Mouse (Mus musculus): ENCODE data around the gene Slc35f2. TPM values are rescaled to one million over a fixed set of nuclear protein-coding genes. Genes with fewer than 3 reads are reported as not detected.

The Slc35f2 gene
- polyA plus RNA-seq, 1 experiment from 2014 or later, result 14.3 TPM

DNA sequence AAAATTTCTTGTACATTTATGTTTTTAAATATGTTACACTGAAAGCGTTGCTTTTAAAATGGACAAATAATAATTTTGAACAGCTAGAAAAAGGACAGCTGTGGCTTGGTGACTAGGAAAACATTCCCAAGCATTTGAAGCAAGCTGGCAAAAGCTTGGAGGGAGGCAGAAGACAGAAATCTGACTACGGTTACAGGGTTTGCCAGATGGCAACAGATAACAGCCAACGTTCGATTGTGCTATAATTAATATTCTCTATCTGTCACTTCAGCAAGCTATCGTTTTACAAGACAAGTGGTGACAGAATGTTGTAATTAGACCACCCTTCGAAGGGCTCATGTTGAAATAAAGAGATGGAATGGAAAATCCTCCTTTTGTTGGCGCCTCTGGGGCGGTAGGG is 77.2 kb downstream of the Slc35f2 start:
- no peak overlapping the region for H3K9ac ChIP-seq (ENCODE audit: low read depth, low read length)
- H3K36me3 ChIP-seq (ENCODE audit: control insufficient read depth, insufficient read depth, low read length), result no peaks in the 10 kb centered on the region
- no peaks in the 10 kb centered on the region for H3K9me3 ChIP-seq (replicated peaks; ENCODE audit: control insufficient read depth, low read length, poor library complexity, severe bottlenecking)
- H3K27ac ChIP-seq (ENCODE audit: low read length), result no peak overlapping the region
- no peak overlapping the region for H3K4me2 ChIP-seq (ENCODE audit: low read length)
- ATAC-seq, result no peak
- H3K27me3 ChIP-seq (ENCODE audit: control insufficient read depth, insufficient read depth, low read depth, low read length), result no peaks in the 10 kb centered on the region
- H3K4me3 ChIP-seq (ENCODE audit: low read depth, low read length), result no peak overlapping the region
- WGBS, result 68% methylated on average over 8 of the region's 8 CpGs
- no peaks in the 10 kb centered on the region for H3K4me1 ChIP-seq (ENCODE audit: control insufficient read depth, insufficient read depth, low read length)

- H3K9me3 ChIP-seq (replicated peaks; ENCODE audit: control insufficient read depth, low read length, poor library complexity, severe bottlenecking), result no peaks in the 10 kb centered on the region
- no peak for ATAC-seq
- no peak within 1 kb of the TSS for H3K4me2 ChIP-seq (ENCODE audit: low read length)
- no peaks in the 10 kb centered on the region for H3K27me3 ChIP-seq (ENCODE audit: control insufficient read depth, insufficient read depth, low read depth, low read length)
- H3K36me3 ChIP-seq (ENCODE audit: control insufficient read depth, insufficient read depth, low read length), result no peaks in the 10 kb centered on the region
- H3K4me3 ChIP-seq (ENCODE audit: low read depth, low read length), result no peak within 1 kb of the TSS
- H3K9ac ChIP-seq (ENCODE audit: low read depth, low read length), result no peak within 1 kb of the TSS
- WGBS, result 92% methylated on average over 4 of the region's 4 CpGs
- no peaks in the 10 kb centered on the region for H3K4me1 ChIP-seq (ENCODE audit: control insufficient read depth, insufficient read depth, low read length)
- H3K27ac ChIP-seq (ENCODE audit: low read length), result no peak within 1 kb of the TSS
These were observed 78.5 kb downstream of the Slc35f2 start, which contains the start of gene Sln for GRCm38 (mm10) chr9:53849864-53850263. Sln (plus strand) TSS chr9:53850164.

DNA sequence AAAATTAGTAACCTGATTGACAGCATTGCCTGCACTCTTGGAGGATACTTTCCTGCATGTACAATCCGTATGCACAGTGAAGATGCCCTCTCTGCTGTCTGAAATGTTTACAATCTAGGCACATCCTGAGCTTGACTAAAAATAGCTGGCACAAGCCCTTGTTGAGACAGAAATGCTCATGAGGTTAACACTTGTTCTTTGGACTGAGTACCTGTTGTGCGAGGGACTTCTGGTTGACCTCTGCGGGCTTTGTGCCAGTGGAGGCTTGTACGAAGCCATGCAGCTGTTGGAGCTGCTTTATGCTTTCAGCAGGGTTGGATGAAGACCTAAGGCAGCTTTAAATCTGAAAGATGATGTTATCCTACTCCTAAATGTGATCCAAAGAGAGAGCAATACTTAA is 80.8 kb downstream of the Slc35f2 start:
- Histone ChIP-seq H3K4me2 (ENCODE audit: low read length) (no peak overlapping the region), H3K27ac (ENCODE audit: low read length) (no peak overlapping the region), H3K4me3 (ENCODE audit: low read depth, low read length) (no peak overlapping the region), H3K36me3 (ENCODE audit: control insufficient read depth, insufficient read depth, low read length) (no peaks in the 10 kb centered on the region), H3K27me3 (ENCODE audit: control insufficient read depth, insufficient read depth, low read depth, low read length) (no peaks in the 10 kb centered on the region), H3K9me3 (replicated peaks; ENCODE audit: control insufficient read depth, low read length, poor library complexity, severe bottlenecking) (no peaks in the 10 kb centered on the region), H3K9ac (ENCODE audit: low read depth, low read length) (no peak overlapping the region), H3K4me1 (ENCODE audit: control insufficient read depth, insufficient read depth, low read length) (no peaks in the 10 kb centered on the region)
- no peak for ATAC-seq
- 85% methylated on average over 4 of the region's 4 CpGs for WGBS

DNA sequence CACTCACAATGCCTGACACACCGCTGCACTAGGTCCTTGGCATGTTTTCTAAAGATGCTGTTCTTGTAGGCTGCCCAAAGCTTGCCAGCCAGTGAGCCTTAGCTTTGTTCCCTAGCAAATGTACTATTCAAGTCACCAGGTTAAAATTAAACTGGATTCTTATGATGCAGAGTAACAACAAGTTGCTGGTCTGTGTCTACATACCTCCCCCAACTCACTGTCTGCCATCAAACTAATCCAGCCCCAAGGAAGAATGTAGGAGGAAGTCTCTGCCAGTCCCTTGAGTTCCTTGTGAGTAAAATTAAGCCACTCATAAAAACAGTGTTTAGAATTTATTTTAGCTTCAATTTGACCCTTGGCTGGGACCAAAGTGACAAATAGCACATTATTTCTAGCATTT is 82.3 kb downstream of the Slc35f2 start:
- Histone ChIP-seq H3K36me3 (ENCODE audit: control insufficient read depth, insufficient read depth, low read length) (no peaks in the 10 kb centered on the region), H3K4me1 (ENCODE audit: control insufficient read depth, insufficient read depth, low read length) (no peaks in the 10 kb centered on the region), H3K9me3 (replicated peaks; ENCODE audit: control insufficient read depth, low read length, poor library complexity, severe bottlenecking) (no peaks in the 10 kb centered on the region), H3K4me3 (ENCODE audit: low read depth, low read length) (no peak overlapping the region), H3K27me3 (ENCODE audit: control insufficient read depth, insufficient read depth, low read depth, low read length) (no peaks in the 10 kb centered on the region), H3K4me2 (ENCODE audit: low read length) (no peak overlapping the region), H3K27ac (ENCODE audit: low read length) (no peak overlapping the region), H3K9ac (ENCODE audit: low read depth, low read length) (no peak overlapping the region)
- WGBS, result 71% methylated on average over 1 of the region's 1 CpGs
- ATAC-seq, result no peak

DNA sequence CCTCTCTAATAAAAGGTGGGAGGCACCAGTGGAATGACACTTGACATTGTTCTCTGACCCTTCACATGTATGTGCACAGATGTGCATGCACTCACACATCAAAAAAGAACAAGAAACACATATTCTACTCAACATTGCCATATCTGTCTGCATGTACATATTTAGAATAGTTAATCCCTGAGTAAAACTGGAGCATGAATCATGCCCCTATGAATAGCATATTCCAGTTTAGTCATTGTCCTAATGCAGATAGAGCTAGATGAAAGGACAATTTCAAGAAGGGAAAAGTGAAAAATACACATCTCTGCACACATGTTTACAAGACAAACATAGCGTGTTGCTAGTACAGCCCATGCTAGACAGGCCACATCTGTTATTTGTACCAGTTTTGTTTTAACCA is 83.2 kb downstream of the Slc35f2 start:
- no peaks in the 10 kb centered on the region for H3K9me3 ChIP-seq (replicated peaks; ENCODE audit: control insufficient read depth, low read length, poor library complexity, severe bottlenecking)
- no peak overlapping the region for H3K4me3 ChIP-seq (ENCODE audit: low read depth, low read length)
- ATAC-seq, result no peak
- H3K27ac ChIP-seq (ENCODE audit: low read length), result no peak overlapping the region
- WGBS, result 97% methylated on average over 1 of the region's 1 CpGs
- no peak overlapping the region for H3K4me2 ChIP-seq (ENCODE audit: low read length)
- H3K9ac ChIP-seq (ENCODE audit: low read depth, low read length), result no peak overlapping the region
- no peaks in the 10 kb centered on the region for H3K36me3 ChIP-seq (ENCODE audit: control insufficient read depth, insufficient read depth, low read length)
- H3K4me1 ChIP-seq (ENCODE audit: control insufficient read depth, insufficient read depth, low read length), result no peaks in the 10 kb centered on the region
- H3K27me3 ChIP-seq (ENCODE audit: control insufficient read depth, insufficient read depth, low read depth, low read length), result no peaks in the 10 kb centered on the region

DNA sequence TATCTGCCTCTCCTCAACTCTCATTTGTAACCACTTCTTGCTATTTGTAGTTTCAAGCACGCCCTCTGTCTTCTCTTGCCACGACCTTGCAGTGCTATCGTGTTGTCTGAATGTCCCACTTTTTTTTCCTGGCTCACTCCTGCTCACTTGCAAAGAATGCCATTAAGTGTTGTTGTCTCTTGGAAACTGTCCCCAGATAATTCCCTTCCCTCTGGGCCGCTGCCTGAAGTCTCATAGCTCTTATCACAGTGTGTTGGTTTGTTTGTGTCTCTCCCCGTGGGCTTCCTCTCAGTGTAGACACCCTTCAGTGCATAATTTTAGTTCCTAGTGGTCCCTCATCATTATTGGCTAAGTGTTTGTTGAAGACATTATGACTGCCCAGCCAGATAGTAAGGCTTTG is 86.5 kb downstream of the Slc35f2 start:
- Histone ChIP-seq H3K4me3 (ENCODE audit: low read depth, low read length) (no peak overlapping the region), H3K9me3 (replicated peaks; ENCODE audit: control insufficient read depth, low read length, poor library complexity, severe bottlenecking) (no peaks in the 10 kb centered on the region), H3K36me3 (ENCODE audit: control insufficient read depth, insufficient read depth, low read length) (no peaks in the 10 kb centered on the region), H3K27ac (ENCODE audit: low read length) (no peak overlapping the region), H3K4me2 (ENCODE audit: low read length) (no peak overlapping the region), H3K4me1 (ENCODE audit: control insufficient read depth, insufficient read depth, low read length) (no peaks in the 10 kb centered on the region), H3K9ac (ENCODE audit: low read depth, low read length) (no peak overlapping the region), H3K27me3 (ENCODE audit: control insufficient read depth, insufficient read depth, low read depth, low read length) (no peaks in the 10 kb centered on the region)
- WGBS, result 83% methylated on average over 5 of the region's 5 CpGs
- ATAC-seq, result no peak

Other genes starting within 250 kb of the Slc35f2 start
- 6.6 and 7.9 TPM in 2 replicates for gene Atm, start 234.8 kb upstream of the Slc35f2 start, polyA plus RNA-seq (2015; fragmentation: Nextera tagmentation; extraction: Ambion mirVana)
- gene Npat, start 234.5 kb upstream of the Slc35f2 start, polyA plus RNA-seq (2015; fragmentation: Nextera tagmentation; extraction: Ambion mirVana), result 11.1 and 11.2 TPM in 2 replicates
- gene Acat1, start 161.2 kb upstream of the Slc35f2 start, polyA plus RNA-seq (2015; fragmentation: Nextera tagmentation; extraction: Ambion mirVana), result 161 and 167 TPM in 2 replicates
- gene Cul5, start 101.5 kb upstream of the Slc35f2 start, polyA plus RNA-seq (2015; fragmentation: Nextera tagmentation; extraction: Ambion mirVana), result 35.9 and 40.8 TPM in 2 replicates
- gene Rab39, start 65.3 kb upstream of the Slc35f2 start, polyA plus RNA-seq (2015; fragmentation: Nextera tagmentation; extraction: Ambion mirVana), result 2.0 and 2.2 TPM in 2 replicates
- 0.31 TPM in 1 of 2 replicates, not detected in the other for gene Sln, start 78.6 kb downstream of the Slc35f2 start, polyA plus RNA-seq (2015; fragmentation: Nextera tagmentation; extraction: Ambion mirVana)
- gene Elmod1, start 203.8 kb downstream of the Slc35f2 start, polyA plus RNA-seq (2015; fragmentation: Nextera tagmentation; extraction: Ambion mirVana), result 19.3 and 19.4 TPM in 2 replicates